Mouse (Mus musculus): ENCODE measurements around the gene Sbno2.
A peak's percentile ranks its signal among the peaks of the same experiment; 100 is the strongest.
"Not testable (repeated sequence)": the region's sequence is repeated elsewhere in the genome, so short reads cannot be mapped to it uniquely, and the experiment has no call there.

Gene Sbno2

DNA sequence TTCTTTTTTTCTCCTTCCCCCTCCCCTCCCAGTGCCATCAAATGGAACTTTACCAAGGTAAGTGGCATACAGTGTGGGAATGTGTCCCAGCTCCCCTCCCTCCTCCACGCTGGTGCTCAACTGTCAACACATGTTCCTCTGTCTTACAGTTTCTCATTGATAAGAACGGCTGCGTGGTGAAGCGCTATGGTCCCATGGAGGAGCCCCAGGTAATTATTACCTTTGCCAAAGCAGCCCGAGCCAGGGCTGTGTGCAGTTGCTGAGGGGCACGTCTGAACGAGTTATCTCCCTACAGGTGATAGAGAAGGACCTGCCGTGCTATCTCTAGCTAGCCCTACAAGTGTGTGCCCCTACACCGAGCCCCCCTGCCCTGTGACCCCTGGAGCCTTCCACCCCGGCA lies 49.5 kb downstream of the Sbno2 start:
- no peak for DNase-seq

GRCm38 (mm10) chr10:80055364-80055763 lies 50.0 kb downstream of the Sbno2 start:
- DNase-seq, result no peak

DNA sequence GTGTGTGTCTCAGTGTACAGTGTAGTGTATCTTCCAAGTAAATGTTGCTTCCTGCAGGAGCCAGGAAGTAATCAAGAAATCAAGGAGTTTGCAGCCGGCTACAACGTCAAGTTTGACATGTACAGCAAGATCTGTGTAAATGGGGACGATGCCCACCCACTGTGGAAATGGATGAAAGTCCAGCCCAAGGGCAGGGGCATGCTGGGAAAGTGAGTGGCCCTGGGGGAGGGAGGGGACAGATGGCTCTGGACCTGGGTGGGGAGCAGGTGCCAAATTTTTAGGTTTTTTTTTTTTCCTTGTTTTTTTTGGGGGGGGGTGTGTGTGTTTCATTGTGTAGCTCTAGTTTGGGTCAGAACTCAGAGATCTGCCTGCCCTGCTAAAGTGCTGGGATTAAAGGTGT lies 50.5 kb downstream of the Sbno2 start:
- DNase-seq, result not testable (repeated sequence)

DNA sequence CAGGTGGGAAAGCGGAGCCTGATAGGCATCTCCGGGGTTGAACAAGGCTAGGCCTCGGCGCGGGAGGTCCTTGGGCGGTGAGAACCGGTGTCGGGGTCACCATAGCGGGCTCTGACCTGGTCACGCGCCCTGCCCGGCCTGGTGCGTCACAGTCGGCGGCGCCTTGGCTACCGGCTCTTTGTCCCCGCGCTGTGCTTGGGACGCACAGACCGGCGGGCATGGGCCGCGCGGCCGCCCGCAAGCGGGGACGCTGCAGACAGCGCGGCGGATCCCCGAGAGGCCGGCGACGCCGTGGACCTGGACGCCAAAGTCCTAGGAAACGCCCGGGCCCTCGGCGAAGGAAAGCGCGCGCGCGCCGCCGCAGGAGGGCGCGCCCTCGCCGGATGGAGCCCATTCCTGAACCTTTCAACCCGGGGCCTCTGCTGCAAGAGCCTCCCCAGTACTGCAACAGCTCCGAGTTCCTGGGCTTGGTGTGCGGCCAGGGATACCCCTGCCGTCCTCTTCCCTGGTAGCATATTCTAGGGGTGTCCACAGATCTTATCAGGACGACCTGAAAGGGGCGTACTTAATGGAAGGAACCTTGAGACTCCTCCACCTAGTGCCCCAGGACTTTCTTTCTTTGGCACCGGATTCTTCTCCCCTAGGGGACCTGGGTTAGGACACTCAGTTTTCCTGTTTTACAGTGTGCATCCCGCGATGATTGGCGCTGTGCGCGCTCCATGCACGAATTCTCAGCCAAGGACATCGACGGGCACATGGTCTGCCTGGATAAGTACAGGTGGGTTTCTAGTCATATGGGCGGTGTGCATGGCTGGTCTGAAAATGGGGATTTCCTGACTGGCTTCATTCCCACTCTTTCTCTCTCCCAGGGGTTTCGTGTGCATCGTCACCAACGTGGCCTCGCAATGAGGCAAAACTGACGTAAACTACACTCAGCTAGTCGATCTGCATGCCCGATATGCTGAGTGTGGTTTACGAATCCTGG lies 51.2 kb downstream of the Sbno2 start:
- DNase-seq, result peak; percentile 52 to 63

DNA sequence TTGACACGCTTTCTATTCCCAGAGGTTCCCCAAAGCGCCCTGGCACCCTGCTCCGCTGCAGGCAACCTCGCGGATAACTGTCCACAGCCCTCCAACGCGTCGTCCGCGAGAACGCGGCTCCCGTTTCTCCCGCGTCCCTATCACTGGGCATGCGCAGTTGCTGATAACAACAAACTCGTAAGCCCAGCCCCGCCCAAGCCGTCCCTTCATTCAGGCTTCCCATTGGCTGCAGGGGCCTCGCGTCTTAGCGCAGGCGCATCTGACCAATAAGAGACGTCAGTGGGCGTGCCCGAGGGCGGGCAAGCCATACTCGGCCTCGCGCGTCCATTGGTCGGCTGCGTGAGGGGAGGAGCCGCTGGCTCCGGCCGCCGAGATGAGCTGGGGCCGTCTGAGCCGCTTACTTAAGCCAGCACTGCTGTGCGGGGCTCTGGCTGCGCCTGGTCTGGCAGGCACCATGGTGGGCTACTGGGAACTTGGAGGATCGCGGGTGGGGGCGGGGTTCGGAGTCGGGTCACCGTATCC lies 52.1 kb downstream of the Sbno2 start:
- DNase-seq, result peak; percentile 100

DNA sequence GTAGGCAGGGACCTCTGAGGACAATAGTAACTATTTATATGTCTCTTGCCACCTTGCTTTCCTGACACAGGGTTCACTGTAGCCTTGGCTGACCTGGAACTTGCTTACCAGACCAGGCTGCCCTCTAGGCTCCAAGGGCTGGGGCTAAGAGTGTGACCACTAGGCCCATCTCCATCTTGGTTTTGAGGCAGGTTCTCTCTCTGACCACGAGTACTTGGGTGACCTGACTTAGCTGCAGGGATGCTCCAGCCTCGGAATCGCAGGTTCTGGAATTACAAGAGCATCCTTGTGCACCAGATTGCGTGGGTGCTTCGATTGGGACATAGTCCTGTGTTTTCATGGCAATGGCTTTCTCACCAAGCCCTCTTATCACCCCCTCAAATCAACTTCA lies 53.0 kb downstream of the Sbno2 start:
- no peak for DNase-seq

GRCm38 (mm10) chr10:80051618-80052373 lies 53.6 kb downstream of the Sbno2 start:
- DNase-seq, result no peak

DNA sequence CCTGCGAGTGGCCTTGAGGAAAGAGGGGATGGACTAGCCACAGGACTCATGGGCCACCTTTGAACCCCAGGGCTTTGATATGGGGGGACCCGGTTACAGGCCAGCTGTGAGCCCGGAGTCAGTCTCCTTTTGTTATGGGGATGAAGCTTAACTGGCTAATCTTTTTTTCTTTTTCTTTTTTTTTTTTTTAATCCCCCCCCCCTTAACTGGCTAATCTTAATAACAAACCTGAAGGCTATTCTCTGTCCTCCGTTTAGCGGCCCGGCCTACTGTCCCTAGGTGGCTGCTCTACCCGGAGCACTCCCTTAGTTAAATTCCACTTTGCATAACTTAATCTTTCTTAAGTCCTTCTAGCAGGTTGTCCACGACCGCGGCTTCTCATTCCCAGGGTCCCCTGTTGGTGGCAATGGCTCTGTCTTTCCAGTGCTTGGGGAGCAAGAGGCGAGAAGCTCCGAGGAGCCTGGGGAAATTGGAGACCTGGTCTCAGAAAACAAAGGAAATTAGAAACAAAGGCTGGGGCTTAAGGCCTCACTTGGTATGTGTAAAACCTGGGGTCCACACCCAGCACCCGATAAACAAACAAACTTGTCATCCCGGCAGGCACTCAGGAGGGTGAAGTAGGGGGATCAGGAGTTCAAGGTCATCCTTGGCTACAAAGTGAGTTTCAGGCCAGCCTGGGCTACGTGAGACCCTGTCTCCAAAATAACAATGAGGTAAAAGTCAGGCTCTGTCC lies 54.3 kb downstream of the Sbno2 start:
- no peak for DNase-seq

GRCm38 (mm10) chr10:80050244-80050643 lies 55.1 kb downstream of the Sbno2 start:
- DNase-seq, result no peak

DNA sequence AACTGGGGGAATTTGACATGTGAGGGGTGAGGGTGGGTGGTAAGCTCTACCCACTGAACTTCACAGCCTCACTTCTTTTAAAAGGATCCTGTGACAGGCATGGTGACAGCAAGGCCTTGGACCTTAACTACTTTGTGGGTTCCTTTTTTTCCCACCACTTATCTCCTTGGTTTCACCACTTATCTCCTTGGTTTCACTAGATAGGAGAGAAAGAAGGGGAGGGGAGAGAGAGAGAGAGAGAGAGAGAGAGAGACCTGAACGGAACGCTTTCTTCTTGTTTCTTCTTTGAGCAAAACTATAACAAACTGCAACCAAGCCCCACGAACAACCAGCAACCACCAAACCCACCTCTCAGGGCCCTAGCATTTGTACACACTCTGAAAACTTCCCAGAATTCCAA lies 56.5 kb downstream of the Sbno2 start:
- DNase-seq, result no peak

DNA sequence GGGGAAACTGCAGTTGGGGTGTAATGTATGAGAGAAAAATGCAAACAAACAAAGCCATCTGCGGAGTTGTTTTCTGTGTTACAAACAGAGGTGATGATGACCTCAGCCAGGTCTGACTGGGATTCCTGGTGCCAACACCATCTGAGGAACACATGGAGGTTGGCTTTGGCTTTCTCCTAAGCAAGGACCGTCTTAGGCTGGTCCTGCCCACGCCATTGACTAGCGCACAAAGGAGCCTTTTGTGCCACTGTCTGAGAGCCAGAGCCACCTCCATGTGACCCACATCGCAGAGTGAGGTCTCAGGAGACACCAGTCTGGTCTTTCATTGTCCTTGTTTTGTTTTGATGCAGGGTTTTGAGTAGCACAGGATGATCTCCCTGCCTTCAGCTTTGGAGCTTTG lies 57.0 kb downstream of the Sbno2 start:
- DNase-seq, result no peak

- DNase-seq, result no peak
These were observed 58.3 kb downstream of the Sbno2 start, which contains the start of gene Gpx4 for GRCm38 (mm10) chr10:80047041-80047565. Gpx4 (plus strand) TSS chr10:80047166.

DNA sequence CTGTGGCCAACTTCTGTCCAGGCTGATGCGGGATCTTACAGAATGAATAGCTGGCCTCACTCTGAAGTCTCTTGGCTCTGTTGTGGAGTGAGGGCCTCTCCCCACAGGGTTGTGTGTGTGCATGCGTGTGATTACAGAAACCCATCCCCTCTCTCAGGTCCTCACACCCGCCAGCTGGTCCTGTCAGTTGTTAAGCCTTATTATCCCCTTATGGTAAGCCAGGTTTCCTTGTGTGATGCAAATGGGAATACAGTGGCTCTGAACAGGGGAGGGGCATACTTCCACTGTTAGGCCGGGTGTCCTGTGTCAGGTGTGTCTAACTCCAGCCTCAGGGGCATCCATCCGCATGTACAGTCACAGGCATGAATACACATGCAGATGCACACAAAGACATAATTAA lies 59.6 kb downstream of the Sbno2 start:
- DNase-seq, result no peak

- DNase-seq, result not testable (repeated sequence)
These were observed 60.0 kb downstream of the Sbno2 start for GRCm38 (mm10) chr10:80045364-80045763.

GRCm38 (mm10) chr10:80044087-80044486 lies 61.3 kb downstream of the Sbno2 start:
- DNase-seq, result no peak

DNA sequence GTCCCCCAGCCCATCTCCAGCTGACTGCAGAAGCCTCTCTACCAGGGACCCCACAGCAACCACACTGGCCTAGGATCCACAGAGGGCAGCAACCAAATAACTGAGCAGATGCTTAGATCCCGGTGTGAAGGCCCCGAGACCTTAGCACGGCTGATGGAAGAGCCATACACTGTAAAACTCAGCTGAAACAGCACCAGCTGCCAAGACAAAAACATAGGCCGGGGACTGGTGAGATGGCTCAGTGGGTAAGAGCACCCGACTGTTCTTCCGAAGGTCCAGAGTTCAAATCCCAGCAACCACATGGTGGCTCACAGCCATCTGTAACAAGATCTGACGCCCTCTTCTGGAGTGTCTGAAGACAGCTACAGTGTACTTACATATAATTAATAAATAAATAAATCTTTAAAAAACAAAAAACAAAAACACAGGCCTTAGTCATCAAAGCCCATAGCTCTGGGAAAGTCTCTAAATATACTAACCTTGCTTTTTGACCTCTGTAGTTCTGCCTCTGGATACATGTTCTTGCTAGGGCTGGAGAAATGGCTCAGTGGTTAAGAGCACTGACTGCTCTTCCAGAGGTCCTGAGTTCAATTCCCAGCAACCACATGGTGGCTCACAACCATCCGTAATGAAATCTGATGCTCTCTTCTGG lies 63.8 kb downstream of the Sbno2 start:
- DNase-seq, result not testable (repeated sequence)

DNA sequence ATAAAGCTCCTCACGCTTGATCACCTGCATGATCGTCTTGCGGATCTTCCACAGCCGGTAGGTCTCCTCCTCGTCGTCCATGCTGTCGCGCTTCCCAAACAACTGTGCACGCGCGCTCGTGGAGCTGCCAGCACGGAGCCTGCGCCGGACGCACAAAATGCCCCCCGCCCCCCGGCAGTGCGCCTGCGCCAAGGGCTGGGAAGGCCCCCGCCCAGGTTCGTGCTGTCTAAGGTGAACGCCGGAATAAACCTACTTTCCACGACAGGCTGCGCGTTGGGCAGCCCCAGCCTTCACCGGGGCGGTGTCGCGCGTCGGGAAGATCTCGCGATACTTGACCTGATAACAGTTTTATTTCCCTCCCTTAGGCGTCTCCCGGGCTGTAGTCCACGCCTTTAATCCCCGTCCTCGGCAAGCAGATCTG lies 65.8 kb downstream of the Sbno2 start, which contains the start of gene Polr2e:
Gene Polr2e, minus strand, starts transcription at position 237 of the 421 bp plus-strand sequence.
- peak; percentile 94 for DNase-seq

GRCm38 (mm10) chr10:80036832-80037231 lies 68.5 kb downstream of the Sbno2 start:
- DNase-seq, result no peak

DNA sequence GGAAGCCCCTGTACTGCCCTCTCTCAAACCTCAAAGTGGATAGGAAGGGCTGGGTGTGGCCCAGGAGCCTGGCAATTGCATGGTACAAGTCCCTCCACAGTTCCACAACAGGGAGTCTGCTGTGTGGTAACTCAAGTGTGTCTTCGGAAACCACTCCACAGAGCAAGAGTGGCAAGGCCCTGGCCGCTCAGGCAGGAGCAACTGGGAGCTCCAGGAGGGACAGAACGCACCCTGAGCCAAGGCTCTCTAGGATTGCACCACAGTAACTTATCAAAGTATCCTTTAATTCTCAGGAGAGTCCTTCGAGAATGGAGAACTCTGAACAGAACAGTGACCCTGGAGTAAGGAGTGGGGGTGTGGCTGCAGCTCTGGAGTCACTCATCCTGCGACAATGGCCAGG lies 69.7 kb downstream of the Sbno2 start:
- DNase-seq, result no peak

GRCm38 (mm10) chr10:80035148-80035547 lies 70.2 kb downstream of the Sbno2 start:
- DNase-seq, result no peak

GRCm38 (mm10) chr10:80033511-80034391 lies 71.6 kb downstream of the Sbno2 start:
- DNase-seq, result no peak

All from thymus, adult 18-20 months (tissue).